Comparison of ENCODE assay signal across 8 mouse cellular contexts in genomic region chrX:75475182-75475644, GRCm38 (mm10). TPM values are rescaled to one million over a fixed set of nuclear protein-coding genes. Genes with fewer than 3 reads are reported as not detected.
A peak's percentile ranks its signal among the peaks of the same experiment; 100 is the strongest.
DNase-seq lines count a peak whose midpoint lies in the region; ATAC-seq and TF ChIP-seq lines count a peak whose summit lies in the region.
"Not testable (repeated sequence)": the region's sequence is repeated elsewhere in the genome, so short reads cannot be mapped to it uniquely, and the experiment has no call there.

No protein-coding gene starts in this region.

- DNase-seq in ES-E14 (ENCODE audit: low read depth, low spot score) = peak; percentile 6
- peak; percentile 73 for DNase-seq in cerebellum, adult 9-10 months
- DNase-seq in forelimb bud, embryonic 11.5 days (ENCODE audit: low read depth, low spot score) = peak; percentile 18
- peak; percentile 66 for DNase-seq in heart, postnatal 4 days
- peak; percentile 39 to 51 for DNase-seq in layer of hippocampus, adult 2 months (ENCODE audit: low spot score in 2 of 2)
- peak; percentile 17 to 57 for DNase-seq in lung, adult 18-20 months
- peak; percentile 55 for DNase-seq in testis, postnatal 14 days (ENCODE audit: low spot score)

- H3K9ac ChIP-seq in ES-E14 (ENCODE audit: insufficient read depth, low read depth, low read length, poor library complexity, severe bottlenecking) = peak overlapping the region; percentile 24; the same call in 1 of the 2 replicates
- peak overlapping the region; percentile 43; the same call in 1 of the 2 replicates for H3K9ac ChIP-seq in neural tube, embryonic 15.5 days (replicated peaks)

- peak overlapping the region; percentile 52 for H3K4me2 ChIP-seq in neural tube, embryonic 15.5 days

- H3K36me3 ChIP-seq in ES-E14 (ENCODE audit: control insufficient read depth, insufficient read depth, low read length, poor library complexity, severe bottlenecking); neural tube, embryonic 15.5 days: not testable (repeated sequence)

- peak; percentile 97 for ATAC-seq in neural tube, embryonic 15.5 days (ENCODE audit: low FRiP score)

- not testable (repeated sequence) for H3K27ac ChIP-seq in ES-E14 (ENCODE audit: insufficient read depth, low read depth, low read length, poor library complexity, severe bottlenecking)
- H3K27ac ChIP-seq in layer of hippocampus, adult 2 months = peak overlapping the region; percentile 72; the same call in 1 of the 2 replicates
- H3K27ac ChIP-seq in neural tube, embryonic 15.5 days (replicated peaks) = peak overlapping the region; percentile 77

- in situ Hi-C loops in ES-E14 (cut with MboI; ENCODE audit: low sequenced_read_pairs in 2 of 2, unreplicated experiment in 2 of 2) = not testable (repeated sequence)

- not testable (repeated sequence) for H3K4me1 ChIP-seq in ES-E14 (ENCODE audit: control insufficient read depth in 2 of 2, insufficient read depth in 2 of 2, low read length in 2 of 2, poor library complexity in 1 of 2); neural tube, embryonic 15.5 days

- H3K4me3 ChIP-seq in ES-E14 (ENCODE audit: insufficient read depth in 1 of 2, low read depth in 1 of 2, low read length in 2 of 2, poor library complexity in 1 of 2, severe bottlenecking in 1 of 2) = peak overlapping the region; percentile 36 to 53
- H3K4me3 ChIP-seq in layer of hippocampus, adult 2 months = peak overlapping the region; percentile 55
- peak overlapping the region; percentile 42 for H3K4me3 ChIP-seq in neural tube, embryonic 15.5 days (replicated peaks)

- WGBS in neural tube, embryonic 15.5 days = 19% methylated on average over 37 of the region's 37 CpGs

- H3K27me3 ChIP-seq in neural tube, embryonic 15.5 days (replicated peaks) = not testable (repeated sequence)

- TF ChIP-seq CTCF in layer of hippocampus, adult 2 months (conservative IDR thresholded peaks at IDR 0.05) = not testable (repeated sequence)

- not testable (repeated sequence) for H3K9me3 ChIP-seq in ES-E14 (ENCODE audit: control insufficient read depth, insufficient read depth, low read depth, low read length); neural tube, embryonic 15.5 days (replicated peaks)

RNA-seq across cellular contexts. Expression of gene Vbp1, which starts 38.9 kb away (rescaled TPM):
- 53.9 and 85.0 TPM in 2 replicates for total RNA-seq in ES-E14 (2012; rRNA removed)
- 10 to 100 TPM; 68.8 to 72.5 TPM for total RNA-seq in heart, postnatal 4 days (2021)
- 10 to 100 TPM; 69.2 to 76.2 TPM for total RNA-seq in layer of hippocampus, adult 2 months (2021)
- 309 and 331 TPM in 2 replicates for polyA plus RNA-seq in neural tube, embryonic 15.5 days (2015; fragmentation: Nextera tagmentation; extraction: Ambion mirVana)

RNA-seq across cellular contexts. Expression of gene Brcc3, which starts 58.8 kb away (rescaled TPM):
- 22.7 and 25.0 TPM in 2 replicates for total RNA-seq in ES-E14 (2012; rRNA removed)
- 10 to 100 TPM; 25.9 to 28.8 TPM for total RNA-seq in heart, postnatal 4 days (2021)
- total RNA-seq in layer of hippocampus, adult 2 months (2021) = 10 to 100 TPM; 33.7 to 37.9 TPM
- 47.1 and 50.7 TPM in 2 replicates for polyA plus RNA-seq in neural tube, embryonic 15.5 days (2015; fragmentation: Nextera tagmentation; extraction: Ambion mirVana)

RNA-seq across cellular contexts. Expression of gene Mtcp1, which starts 58.8 kb away (rescaled TPM):
- 4.3 and 4.4 TPM in 2 replicates for total RNA-seq in ES-E14 (2012; rRNA removed)
- total RNA-seq in heart, postnatal 4 days (2021) = 1 to 10 TPM; 6.0 to 8.1 TPM
- total RNA-seq in layer of hippocampus, adult 2 months (2021) = 1 to 10 TPM; 9.7 to 9.9 TPM
- 5.7 and 5.8 TPM in 2 replicates for polyA plus RNA-seq in neural tube, embryonic 15.5 days (2015; fragmentation: Nextera tagmentation; extraction: Ambion mirVana)

RNA-seq across cellular contexts. Expression of gene Cmc4, which starts 58.8 kb away (rescaled TPM):
- 2.6 and 3.1 TPM in 2 replicates for total RNA-seq in ES-E14 (2012; rRNA removed)
- total RNA-seq in heart, postnatal 4 days (2021) = 10 to 100 TPM in 1 of 2 experiments, 1 to 10 TPM in 1; 9.9 to 12.5 TPM
- 10 to 100 TPM in 1 of 2 experiments, 1 to 10 TPM in 1; 8.8 to 16.5 TPM for total RNA-seq in layer of hippocampus, adult 2 months (2021)
- 27.0 and 28.0 TPM in 2 replicates for polyA plus RNA-seq in neural tube, embryonic 15.5 days (2015; fragmentation: Nextera tagmentation; extraction: Ambion mirVana)

Comparison
In these comparisons a context has a peak if more than half of its experiments do, and no peak if none do; other contexts are left out.
1. DNase-seq: peak in every context shown above with its lines; median percentile 73 in cerebellum, adult 9-10 months; 66 in heart, postnatal 4 days; 55 in testis, postnatal 14 days; 45 in layer of hippocampus, adult 2 months; 37 in lung, adult 18-20 months; 18 in forelimb bud, embryonic 11.5 days; 6 in ES-E14.